In genomic region chr8:72474826-72475546, GRCm38 (mm10) we compare ENCODE assay signal across 8 mouse cellular contexts. TPM values are rescaled to one million over a fixed set of nuclear protein-coding genes. Genes with fewer than 3 reads are reported as not detected.
DNase-seq lines count a peak whose midpoint lies in the region; ATAC-seq and TF ChIP-seq lines count a peak whose summit lies in the region.

Cherp (minus strand) TSS chr8:72475226.

- peak within 1 kb of the TSS; percentile 95 for H3K27ac ChIP-seq in gastrocnemius, adult 2 months
- H3K27ac ChIP-seq in hindbrain, postnatal 0 days, result peak within 1 kb of the TSS; percentile 91
- H3K27ac ChIP-seq in left cerebral cortex, adult 2 months, result peak within 1 kb of the TSS; percentile 97

- no peaks in the 10 kb centered on the region for H3K27me3 ChIP-seq in hindbrain, postnatal 0 days (ENCODE audit: insufficient read depth, low read length)

- under 1% methylated on average over 79 of the region's 80 CpGs for WGBS in hindbrain, postnatal 0 days

- no peak for TF ChIP-seq CTCF in gastrocnemius, adult 2 months (IDR thresholded peaks at IDR 0.05)
- 0 out of 2 replicates have a peak, but pooled peaks have one; percentile 9 for TF ChIP-seq CTCF in hindbrain, postnatal 0 days (IDR thresholded peaks at IDR 0.05; ENCODE audit: low read depth)
- TF ChIP-seq CTCF in left cerebral cortex, adult 2 months (IDR thresholded peaks at IDR 0.05), result no peak

- H3K4me2 ChIP-seq in hindbrain, postnatal 0 days (ENCODE audit: low read depth, low read length), result peak within 1 kb of the TSS; percentile 96

- peak within 1 kb of the TSS; percentile 79 for H3K9ac ChIP-seq in hindbrain, postnatal 0 days (replicated peaks; ENCODE audit: low read length)

- ATAC-seq in common myeloid progenitor, adult 5-6 weeks (replicated peaks; ENCODE audit: low read depth, poor library complexity, severe bottlenecking), result peak; percentile 92
- ATAC-seq in hindbrain, postnatal 0 days, result peak; percentile 97
- peak; percentile 97 for ATAC-seq in megakaryocyte, adult 5-6 weeks (ENCODE audit: poor library complexity, severe bottlenecking)

- DNase-seq in ZHBTc4 (ENCODE audit: low read depth, low spot score), result peak; percentile 100
- DNase-seq in gastrocnemius, adult 2 months, result peak; percentile 98
- DNase-seq in hindbrain, postnatal 0 days (ENCODE audit: low spot score), result peak; percentile 99
- DNase-seq in left cerebral cortex, adult 2 months (ENCODE audit: extremely low spot score in 1 of 2, low spot score in 2 of 2), result peak; percentile 98
- peak; percentile 98 for DNase-seq in right cerebral cortex, adult 2 months (ENCODE audit: low spot score in 2 of 2)
- peak; percentile 97 for DNase-seq in urinary bladder, postnatal 14 days (ENCODE audit: low spot score)

- intact Hi-C loops in gastrocnemius, adult 2 months (cut with DNase I), result no loop called here
- intact Hi-C loops in left cerebral cortex, adult 2 months (cut with DNase I), result loop anchor here (2.0 kb wide), 1 partner anchor 54 kb away; the partner anchor contains the start of gene Eps15l1

- peak within 1 kb of the TSS; percentile 86 for H3K4me3 ChIP-seq in gastrocnemius, adult 2 months
- peak within 1 kb of the TSS; percentile 88 for H3K4me3 ChIP-seq in hindbrain, postnatal 0 days (ENCODE audit: low read length)
- H3K4me3 ChIP-seq in left cerebral cortex, adult 2 months, result peak within 1 kb of the TSS; percentile 82

- H3K4me1 ChIP-seq in hindbrain, postnatal 0 days (ENCODE audit: insufficient read depth, low read length), result peaks cover 5% of the 10 kb centered on the region; the same call in 1 of the 2 replicates

- no peaks in the 10 kb centered on the region for H3K9me3 ChIP-seq in hindbrain, postnatal 0 days (ENCODE audit: low read length)

- H3K36me3 ChIP-seq in hindbrain, postnatal 0 days (ENCODE audit: insufficient read depth, low read length), result peaks cover 20% of the 10 kb centered on the region

RNA-seq across cellular contexts. Expression of gene Cherp, which starts in this region (rescaled TPM):
- 15.4 and 19.0 TPM in 2 replicates for total RNA-seq in common myeloid progenitor, adult 5-6 weeks (2017)
- 10 to 100 TPM; 19.7 to 26.1 TPM for total RNA-seq in gastrocnemius, adult 2 months (2021)
- total RNA-seq in hindbrain, postnatal 0 days (2014; rRNA removed), result 27.0 and 90.6 TPM in 2 replicates
- 37.3 and 40.3 TPM in 2 replicates for polyA plus RNA-seq in hindbrain, postnatal 0 days (2015; fragmentation: Nextera tagmentation; extraction: Ambion mirVana)
- total RNA-seq in left cerebral cortex, adult 2 months (2021), result 10 to 100 TPM; 72.7 to 74.0 TPM
- 55.9 and 63.0 TPM in 2 replicates for total RNA-seq in megakaryocyte, adult 5-6 weeks (2015)
- total RNA-seq in megakaryocyte, adult 5-6 weeks (2017), result 5.9 and 21.8 TPM in 2 replicates

Comparison
In these comparisons a context has a peak if more than half of its experiments do, and no peak if none do; other contexts are left out.
1. Peak in every context shown above with its lines: DNase-seq, ATAC-seq, H3K4me3 ChIP-seq and H3K27ac ChIP-seq.